Mouse (Mus musculus) cerebellum, adult (tissue): ENCODE data around the gene Hcrtr1.
A peak's percentile ranks its signal among the peaks of the same experiment; 100 is the strongest.

ENCODE experiments used
- ATAC-seq: cut with Nextera tagmentation; 2 replicates; pipeline ENCODE4 v1.9.2; 2017; ENCODE audit warnings: mild to moderate bottlenecking, moderate library complexity, mixed read lengths; ENCODE audit not compliant: insufficient number of reproducible peaks, low FRiP score, low TSS enrichment

Gene Hcrtr1

GRCm38 (mm10) chr4:130139214-130139492 lies at the start of gene Hcrtr1:
TSS of gene Hcrtr1 (minus strand) at chr4:130139359.
- ATAC-seq = 0 out of 2 replicates have a peak, but pooled peaks have one; percentile 15

GRCm38 (mm10) chr4:130188806-130189297 lies 49.7 kb upstream of the Hcrtr1 start:
- peak; percentile 52; the same call in 1 of the 2 replicates for ATAC-seq

GRCm38 (mm10) chr4:130186891-130187290 lies 47.7 kb upstream of the Hcrtr1 start:
- ATAC-seq = no peak

GRCm38 (mm10) chr4:130186450-130186849 lies 47.3 kb upstream of the Hcrtr1 start:
- no peak for ATAC-seq

- no peak for ATAC-seq
Observed at GRCm38 (mm10) chr4:130183879-130184278, 44.7 kb upstream of the Hcrtr1 start.

- no peak for ATAC-seq
Observed at GRCm38 (mm10) chr4:130183023-130183422, 43.9 kb upstream of the Hcrtr1 start.

- no peak for ATAC-seq
Observed at GRCm38 (mm10) chr4:130181886-130182285, 42.7 kb upstream of the Hcrtr1 start.

GRCm38 (mm10) chr4:130180909-130181602 lies 41.9 kb upstream of the Hcrtr1 start:
- ATAC-seq = no peak

- no peak for ATAC-seq
Observed at GRCm38 (mm10) chr4:130179876-130180275, 40.7 kb upstream of the Hcrtr1 start.

- ATAC-seq = no peak
Observed at GRCm38 (mm10) chr4:130177536-130177935, 38.4 kb upstream of the Hcrtr1 start.

GRCm38 (mm10) chr4:130177087-130177486 lies 37.9 kb upstream of the Hcrtr1 start:
- no peak for ATAC-seq

- no peak for ATAC-seq
Observed at GRCm38 (mm10) chr4:130176156-130176720, 37.1 kb upstream of the Hcrtr1 start.

GRCm38 (mm10) chr4:130175072-130175711 lies 36.0 kb upstream of the Hcrtr1 start, which contains the start of gene Tinagl1:
TSS of gene Tinagl1 (minus strand) at chr4:130175122.
- no peak for ATAC-seq

GRCm38 (mm10) chr4:130174335-130175031 lies 35.3 kb upstream of the Hcrtr1 start:
- no peak for ATAC-seq

- ATAC-seq = no peak
Observed at GRCm38 (mm10) chr4:130173911-130174311, 34.8 kb upstream of the Hcrtr1 start.

- no peak for ATAC-seq
Observed at GRCm38 (mm10) chr4:130173060-130173822, 34.1 kb upstream of the Hcrtr1 start.

- no peak for ATAC-seq
Observed at GRCm38 (mm10) chr4:130171951-130172765, 33.0 kb upstream of the Hcrtr1 start.

GRCm38 (mm10) chr4:130170362-130170761 lies 31.2 kb upstream of the Hcrtr1 start:
- ATAC-seq = no peak

- ATAC-seq = no peak
Observed at GRCm38 (mm10) chr4:130169411-130169971, 30.3 kb upstream of the Hcrtr1 start.
